Mouse (Mus musculus): ENCODE measurements at regions not wholly inside any gene's neighbourhood (a gene's known extent, or its start where the extent isn't known, plus 50 kb on each side); places are given as distances from the start of the nearest gene placed in this dataset.
"Not testable (repeated sequence)": the region's sequence is repeated elsewhere in the genome, so short reads cannot be mapped to it uniquely, and the experiment has no call there.

DNA sequence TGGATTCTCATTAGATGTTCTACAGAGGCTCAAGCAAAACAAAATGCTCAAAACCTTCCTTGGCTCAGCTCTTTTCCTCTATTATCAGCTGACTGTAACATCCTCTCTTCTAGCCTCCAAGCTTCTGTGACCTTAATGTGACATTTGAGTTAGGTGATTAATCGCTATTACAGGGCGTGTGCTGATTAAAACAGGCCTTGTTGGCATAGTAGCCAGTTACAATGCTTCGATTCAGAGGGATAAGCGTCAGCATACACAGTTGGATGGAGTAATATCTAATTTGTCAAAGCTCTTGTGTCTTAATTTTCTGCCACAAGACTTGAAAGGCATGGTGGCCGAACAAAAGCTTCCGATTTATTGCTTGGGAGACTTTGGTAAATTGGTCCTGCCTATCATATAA lies 378.2 kb downstream of the Fbxo8 start:
- no peak for DNase-seq

DNA sequence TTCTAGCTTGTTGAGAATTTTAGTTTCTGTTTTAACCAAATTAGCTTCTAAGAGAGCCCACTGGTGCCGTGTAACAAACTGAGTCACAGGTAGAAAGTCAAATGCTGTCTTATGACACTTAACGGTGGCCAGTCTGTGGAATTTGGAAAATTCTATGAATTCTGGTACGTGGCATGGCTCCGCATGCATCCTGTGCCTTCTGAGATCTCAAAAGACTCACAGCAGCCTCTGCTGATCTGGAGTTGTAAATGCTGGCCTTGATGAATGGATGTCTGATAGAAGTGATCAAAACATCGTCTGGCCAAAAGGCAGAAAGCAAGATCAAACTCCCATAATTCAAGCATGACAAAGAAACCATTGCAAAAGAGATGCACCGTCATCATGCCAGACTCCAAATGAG lies 381.5 kb downstream of the Fbxo8 start:
- DNase-seq = peak; percentile 21

- peak; percentile 33 for DNase-seq
Measured at GRCm38 (mm10) chr8:56962186-56962585, 358.6 kb upstream of the Hand2 start.

DNA sequence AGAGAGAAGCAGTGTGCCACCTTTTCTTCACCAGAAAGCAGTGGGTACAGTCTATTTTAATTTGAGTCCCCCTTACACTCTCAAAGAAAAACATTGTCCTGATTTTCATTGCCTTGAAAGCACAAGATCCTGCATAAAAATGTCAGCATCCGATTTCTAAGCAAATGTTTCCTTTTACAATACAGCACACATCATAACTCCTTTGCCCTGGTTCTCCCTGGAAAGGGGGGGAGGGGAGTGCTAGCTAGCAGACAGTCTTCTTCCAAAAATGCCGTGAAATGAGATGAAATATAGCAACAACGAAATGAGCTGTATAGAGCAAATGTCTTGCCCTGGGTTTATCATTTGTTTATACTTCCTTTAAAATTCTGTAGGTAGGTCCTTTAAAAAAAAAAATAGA lies 350.5 kb upstream of the Hand2 start:
- DNase-seq = no peak

DNA sequence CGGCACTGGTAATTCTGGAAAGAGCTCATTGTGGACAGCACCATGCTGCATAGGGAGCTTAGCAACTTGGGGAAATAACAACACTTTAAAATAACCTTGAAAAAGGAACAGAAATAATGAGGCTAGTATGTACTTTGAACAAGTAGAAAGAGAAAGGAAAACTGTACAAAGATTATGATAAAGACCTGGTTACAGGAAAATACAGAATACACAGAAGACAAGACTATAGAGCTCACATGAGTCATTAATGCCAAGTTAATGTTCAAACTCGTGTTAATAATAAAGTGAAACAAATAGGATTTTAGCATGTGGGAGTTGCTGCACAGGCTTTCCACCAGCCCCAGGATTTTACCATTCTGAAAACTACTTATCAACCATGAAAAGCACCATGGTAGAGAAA lies 341.8 kb upstream of the Hand2 start:
- no peak for DNase-seq

DNA sequence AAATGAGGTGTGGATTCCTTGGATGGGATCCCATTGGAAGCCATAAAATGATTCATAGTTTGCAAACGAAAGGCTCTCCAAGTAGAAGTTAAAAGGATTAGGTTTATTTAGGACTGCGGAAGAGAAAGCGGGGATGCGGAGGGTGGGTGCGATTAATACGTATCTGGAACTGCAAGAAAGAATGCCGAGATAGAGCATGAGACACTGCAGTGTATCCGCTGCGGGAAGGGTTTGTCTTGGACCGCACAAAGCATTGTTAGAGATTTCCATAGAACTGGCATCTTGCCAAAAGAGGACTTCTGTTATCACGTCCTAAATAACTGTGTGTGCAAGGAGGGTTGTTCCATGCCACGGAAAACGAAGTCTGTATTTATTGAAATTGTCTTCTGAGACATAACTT lies 341.4 kb upstream of the Hand2 start:
- no peak for DNase-seq

- no peak for DNase-seq
Measured at GRCm38 (mm10) chr8:57010318-57011024, 310.3 kb upstream of the Hand2 start.

GRCm38 (mm10) chr8:57013813-57014320 lies 306.9 kb upstream of the Hand2 start:
- no peak for DNase-seq

DNA sequence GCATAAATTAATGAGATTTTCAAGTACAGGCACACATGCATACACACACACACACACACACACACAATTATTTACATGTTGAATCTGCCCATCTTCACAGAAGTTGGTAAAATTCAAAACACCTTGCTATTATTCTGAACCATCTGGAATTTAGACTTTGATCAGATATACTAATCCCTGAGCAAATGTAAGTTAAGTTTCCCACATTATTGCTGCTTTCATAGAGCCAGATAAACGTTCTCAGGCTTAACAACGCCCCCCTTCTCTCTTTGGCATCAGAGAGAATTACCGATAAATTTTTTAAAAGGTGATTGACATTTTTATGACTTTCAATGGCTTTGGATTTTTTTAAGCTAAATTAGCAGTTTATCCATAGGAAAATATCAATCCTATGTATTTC lies 304.5 kb upstream of the Hand2 start:
- DNase-seq = no peak

DNA sequence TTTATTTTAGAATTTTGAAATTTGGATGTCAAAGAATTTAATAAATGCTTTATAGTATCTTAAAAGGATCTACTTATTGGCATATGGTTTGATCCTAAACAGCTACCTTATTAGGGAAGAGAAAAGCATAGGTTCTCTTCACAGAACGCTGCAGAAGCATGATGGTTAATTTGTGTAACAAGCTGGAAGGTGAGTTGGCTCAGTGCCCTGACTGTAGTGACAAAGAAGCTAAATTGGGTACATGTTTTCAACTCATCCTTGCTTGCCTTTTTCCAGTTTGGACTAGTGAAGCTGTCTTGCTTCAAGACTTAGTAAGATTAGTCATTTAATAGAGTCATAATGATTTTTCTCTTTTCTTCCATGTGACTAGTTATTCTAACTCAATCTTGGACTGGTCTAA lies 292.7 kb upstream of the Hand2 start:
- not testable (repeated sequence) for DNase-seq

GRCm38 (mm10) chr8:57048490-57048889 lies 272.3 kb upstream of the Hand2 start:
- DNase-seq = no peak

DNA sequence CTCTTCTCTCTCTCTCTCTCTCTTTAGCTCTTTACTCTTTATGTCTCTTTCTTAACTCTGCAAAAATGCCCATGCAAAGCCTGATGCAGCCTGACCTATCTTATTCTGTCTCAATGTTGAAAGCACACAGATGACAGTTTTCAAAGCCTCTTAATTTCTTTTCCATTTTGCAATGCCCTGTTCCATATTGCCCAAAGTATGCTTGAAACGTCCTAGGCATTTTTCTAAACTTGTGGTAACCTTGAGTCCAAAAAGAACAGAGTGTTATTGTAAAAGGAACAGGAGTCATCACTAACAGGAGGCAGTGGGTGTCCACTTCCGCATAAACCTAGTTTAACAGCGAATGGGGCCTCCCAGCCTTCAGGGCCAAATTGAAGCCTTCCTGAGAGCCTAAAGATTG lies 271.9 kb upstream of the Hand2 start:
- no peak for DNase-seq

- DNase-seq = peak; percentile 31
Measured at GRCm38 (mm10) chr8:57052661-57053060, 268.1 kb upstream of the Hand2 start.

DNA sequence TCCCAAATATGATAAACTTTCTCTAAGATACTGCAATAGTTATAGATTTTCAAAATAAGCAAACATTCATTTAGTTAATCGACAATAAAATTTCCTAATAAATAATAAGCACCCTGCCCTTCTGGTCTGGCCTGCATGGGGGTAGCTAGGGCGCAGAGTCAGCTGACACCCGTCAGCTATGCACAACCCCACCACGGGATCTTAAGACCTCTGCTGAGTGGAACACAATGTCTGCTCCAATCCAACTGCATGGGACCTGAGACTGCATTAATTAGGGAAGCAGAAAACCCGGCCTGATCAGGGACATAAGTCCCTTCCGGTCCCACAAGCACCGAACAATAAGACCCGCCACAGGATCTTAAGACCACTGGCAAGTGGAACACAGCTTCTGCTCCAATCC lies 243.8 kb upstream of the Hand2 start:
- no peak for DNase-seq

GRCm38 (mm10) chr8:57086811-57087210 lies 234.0 kb upstream of the Hand2 start:
- no peak for DNase-seq

GRCm38 (mm10) chr8:57092403-57092802 lies 228.4 kb upstream of the Hand2 start:
- no peak for DNase-seq

DNA sequence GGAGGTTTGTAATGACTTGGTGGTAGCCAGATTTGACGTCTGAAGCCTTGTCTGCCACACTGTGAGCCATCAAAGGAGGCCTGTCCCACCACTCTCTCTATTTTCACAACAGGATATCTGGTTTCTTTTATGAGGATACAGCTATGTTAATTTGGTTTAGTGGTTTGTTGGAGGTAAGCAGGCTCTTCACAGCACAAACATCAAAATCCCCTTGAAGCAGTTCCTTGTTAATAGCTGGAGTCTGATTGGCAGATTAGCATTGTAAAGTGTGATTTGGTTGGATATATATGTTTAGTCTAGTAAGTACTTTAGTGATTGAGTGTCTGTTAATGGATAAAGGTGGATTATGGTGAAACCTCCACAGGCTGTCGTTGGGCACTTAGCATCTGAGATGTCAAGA lies 225.6 kb upstream of the Hand2 start:
- DNase-seq = no peak

- not testable (repeated sequence) for DNase-seq
Measured at GRCm38 (mm10) chr8:57110765-57111402, 209.9 kb upstream of the Hand2 start.

DNA sequence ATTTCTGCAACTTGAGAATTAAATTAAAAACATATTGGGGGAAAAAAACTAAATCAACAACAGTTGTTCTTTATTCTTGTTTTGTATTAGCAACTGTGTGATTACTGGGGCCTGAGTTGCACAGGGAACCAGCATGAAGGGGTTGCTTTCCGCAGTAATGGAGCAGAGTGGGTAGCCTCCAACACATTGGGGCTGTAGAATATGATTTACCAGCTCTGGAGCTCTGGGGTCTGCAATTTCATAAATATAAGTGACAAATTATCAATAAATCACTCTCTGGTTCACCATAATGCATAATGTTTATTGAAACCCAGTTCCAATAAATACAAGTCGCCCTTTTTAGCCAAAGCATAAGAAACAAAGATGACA lies 209.4 kb upstream of the Hand2 start:
- DNase-seq = no peak

GRCm38 (mm10) chr8:57113915-57114314 lies 206.9 kb upstream of the Hand2 start:
- DNase-seq = no peak

DNA sequence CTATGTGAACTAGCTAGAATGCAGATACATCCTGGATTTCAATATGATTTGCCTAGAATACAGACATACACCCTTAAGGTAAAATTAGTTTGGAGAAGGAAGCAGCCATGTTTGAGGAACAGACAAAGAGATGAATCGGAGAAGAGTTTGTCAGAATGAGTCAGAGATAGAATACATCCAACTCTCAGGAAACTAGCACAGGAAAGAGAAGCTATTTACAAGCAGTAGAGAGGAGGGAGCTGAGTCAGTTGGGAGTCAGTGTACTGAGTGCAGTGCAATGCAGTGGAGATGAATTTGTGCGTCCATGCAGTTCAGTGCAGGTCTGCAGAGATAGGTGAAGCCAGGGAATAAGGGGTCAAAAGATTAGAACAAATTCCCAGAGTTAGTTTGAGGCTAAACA lies 205.5 kb upstream of the Hand2 start:
- no peak for DNase-seq

DNA sequence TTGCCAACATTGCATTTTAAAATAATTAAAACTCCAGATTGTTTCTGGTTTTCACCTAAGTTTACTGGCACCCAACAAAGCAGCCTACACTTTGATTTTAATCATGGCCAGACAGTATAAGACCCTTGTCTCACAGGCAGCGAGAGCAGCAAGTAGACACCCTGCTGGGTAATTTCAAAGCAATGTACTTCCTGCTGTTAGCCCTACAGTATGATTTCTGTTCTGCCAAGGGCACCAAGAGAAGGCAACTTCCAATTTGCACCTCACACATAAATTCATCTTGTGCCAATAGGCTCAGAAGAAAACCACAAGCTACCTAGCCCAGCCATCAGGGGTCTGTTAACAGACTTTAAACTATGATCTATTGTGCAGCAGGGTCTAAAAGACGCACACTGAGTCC lies 186.7 kb upstream of the Hand2 start:
- peak; percentile 7 for DNase-seq

GRCm38 (mm10) chr8:57134726-57135125 lies 186.1 kb upstream of the Hand2 start:
- DNase-seq = no peak

DNA sequence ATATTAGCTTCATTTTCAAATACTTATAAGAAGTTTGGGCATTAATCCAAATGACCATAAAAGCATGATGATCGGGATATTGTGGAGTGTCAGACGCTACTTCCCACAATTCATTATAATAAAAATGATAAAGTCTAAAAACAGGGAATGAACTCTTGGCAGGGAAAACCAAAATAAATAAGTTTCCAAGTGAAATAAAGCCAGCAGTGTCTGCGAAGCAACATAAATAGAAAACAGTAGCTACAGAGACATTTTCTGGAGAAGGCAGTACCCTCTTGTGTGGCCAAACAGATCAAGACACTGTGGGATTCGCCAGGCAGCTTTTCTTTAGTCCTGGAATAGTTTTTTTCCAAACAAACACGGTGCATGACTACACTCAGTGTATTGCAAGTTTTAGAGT lies 172.7 kb upstream of the Hand2 start:
- no peak for DNase-seq

GRCm38 (mm10) chr8:57191153-57191552 lies 129.6 kb upstream of the Hand2 start:
- no peak for DNase-seq
